Mouse (Mus musculus): ENCODE results near the gene Kmt5a. TPM values are rescaled to one million over a fixed set of nuclear protein-coding genes. Genes with fewer than 3 reads are reported as not detected.

The Kmt5a gene
- polyA plus RNA-seq, 1 experiment = 34.4 TPM

GRCm38 (mm10) chr5:124469486-124469885, 29.8 kb downstream of the Kmt5a start:
- TF ChIP-seq GATA1 (IDR thresholded peaks at IDR 0.05; ENCODE audit: low read length) = no peak
- TF ChIP-seq TAL1 (IDR thresholded peaks at IDR 0.05; ENCODE audit: low read length) = no peak
- Histone ChIP-seq H3K4me1 (ENCODE audit: control insufficient read depth) (peaks cover 5% of the 10 kb centered on the region), H3K4me3 (replicated peaks) (no peak overlapping the region), H3K36me3 (ENCODE audit: control insufficient read depth) (peaks cover 17% of the 10 kb centered on the region), H3K9me3 (ENCODE audit: control insufficient read depth, low read length) (no peaks in the 10 kb centered on the region), H3K27me3 (ENCODE audit: control insufficient read depth) (no peaks in the 10 kb centered on the region)

GRCm38 (mm10) chr5:124470591-124471171, 31.0 kb downstream of the Kmt5a start:
- peaks cover 17% of the 10 kb centered on the region for H3K36me3 ChIP-seq (ENCODE audit: control insufficient read depth)
- H3K27me3 ChIP-seq (ENCODE audit: control insufficient read depth) = no peaks in the 10 kb centered on the region
- no peak for TF ChIP-seq TAL1 (IDR thresholded peaks at IDR 0.05; ENCODE audit: low read length)
- TF ChIP-seq GATA1 (IDR thresholded peaks at IDR 0.05; ENCODE audit: low read length) = no peak
- H3K9me3 ChIP-seq (ENCODE audit: control insufficient read depth, low read length) = no peaks in the 10 kb centered on the region
- H3K4me1 ChIP-seq (ENCODE audit: control insufficient read depth) = peaks cover 11% of the 10 kb centered on the region
- H3K4me3 ChIP-seq (replicated peaks) = no peak overlapping the region

GRCm38 (mm10) chr5:124478873-124479204, 39.1 kb downstream of the Kmt5a start:
- no peaks in the 10 kb centered on the region for H3K36me3 ChIP-seq (ENCODE audit: control insufficient read depth)
- TF ChIP-seq TAL1 (IDR thresholded peaks at IDR 0.05; ENCODE audit: low read length) (no peak), GATA1 (IDR thresholded peaks at IDR 0.05; ENCODE audit: low read length) (no peak)
- no peaks in the 10 kb centered on the region for H3K27me3 ChIP-seq (ENCODE audit: control insufficient read depth)
- peaks cover 47% of the 10 kb centered on the region for H3K4me1 ChIP-seq (ENCODE audit: control insufficient read depth)
- no peaks in the 10 kb centered on the region for H3K9me3 ChIP-seq (ENCODE audit: control insufficient read depth, low read length)
- peak overlapping the region; percentile 80 for H3K4me3 ChIP-seq (replicated peaks)

GRCm38 (mm10) chr5:124480119-124480518, 40.4 kb downstream of the Kmt5a start:
- H3K4me1 ChIP-seq (ENCODE audit: control insufficient read depth) = peaks cover 55% of the 10 kb centered on the region
- peaks cover 8% of the 10 kb centered on the region for H3K36me3 ChIP-seq (ENCODE audit: control insufficient read depth)
- H3K27me3 ChIP-seq (ENCODE audit: control insufficient read depth) = no peaks in the 10 kb centered on the region
- H3K4me3 ChIP-seq (replicated peaks) = no peak overlapping the region
- TF ChIP-seq TAL1 (IDR thresholded peaks at IDR 0.05; ENCODE audit: low read length) (no peak), GATA1 (IDR thresholded peaks at IDR 0.05; ENCODE audit: low read length) (no peak)
- no peaks in the 10 kb centered on the region for H3K9me3 ChIP-seq (ENCODE audit: control insufficient read depth, low read length)

- Histone ChIP-seq H3K36me3 (ENCODE audit: control insufficient read depth) (peaks cover 18% of the 10 kb centered on the region), H3K4me3 (replicated peaks) (no peak overlapping the region), H3K27me3 (ENCODE audit: control insufficient read depth) (no peaks in the 10 kb centered on the region), H3K4me1 (ENCODE audit: control insufficient read depth) (peaks cover 46% of the 10 kb centered on the region), H3K9me3 (ENCODE audit: control insufficient read depth, low read length) (no peaks in the 10 kb centered on the region)
- no peak for TF ChIP-seq GATA1 (IDR thresholded peaks at IDR 0.05; ENCODE audit: low read length)
- no peak for TF ChIP-seq TAL1 (IDR thresholded peaks at IDR 0.05; ENCODE audit: low read length)
These were observed 42.0 kb downstream of the Kmt5a start for GRCm38 (mm10) chr5:124481714-124482113.

GRCm38 (mm10) chr5:124482436-124482965, 42.8 kb downstream of the Kmt5a start:
- Histone ChIP-seq H3K27me3 (ENCODE audit: control insufficient read depth) (no peaks in the 10 kb centered on the region), H3K4me3 (replicated peaks) (peak overlapping the region; percentile 70), H3K4me1 (ENCODE audit: control insufficient read depth) (peaks cover 42% of the 10 kb centered on the region), H3K9me3 (ENCODE audit: control insufficient read depth, low read length) (no peaks in the 10 kb centered on the region), H3K36me3 (ENCODE audit: control insufficient read depth) (peaks cover 22% of the 10 kb centered on the region)
- TF ChIP-seq GATA1 (IDR thresholded peaks at IDR 0.05; ENCODE audit: low read length) (no peak), TAL1 (IDR thresholded peaks at IDR 0.05; ENCODE audit: low read length) (no peak)

- TF ChIP-seq TAL1 (IDR thresholded peaks at IDR 0.05; ENCODE audit: low read length) = no peak
- TF ChIP-seq GATA1 (IDR thresholded peaks at IDR 0.05; ENCODE audit: low read length) = no peak
- Histone ChIP-seq H3K27me3 (ENCODE audit: control insufficient read depth) (no peaks in the 10 kb centered on the region), H3K4me3 (replicated peaks) (peak within 1 kb of the TSS; percentile 70), H3K4me1 (ENCODE audit: control insufficient read depth) (peaks cover 36% of the 10 kb centered on the region), H3K9me3 (ENCODE audit: control insufficient read depth, low read length) (no peaks in the 10 kb centered on the region), H3K36me3 (ENCODE audit: control insufficient read depth) (peaks cover 24% of the 10 kb centered on the region)
These were observed 43.4 kb downstream of the Kmt5a start, which contains the start of gene Snrnp35 for GRCm38 (mm10) chr5:124482966-124483654. Gene Snrnp35 (plus strand): TSS chr5:124483134.

- no peak for TF ChIP-seq GATA1 (IDR thresholded peaks at IDR 0.05; ENCODE audit: low read length)
- no peak for TF ChIP-seq TAL1 (IDR thresholded peaks at IDR 0.05; ENCODE audit: low read length)
- peaks cover 30% of the 10 kb centered on the region for H3K4me1 ChIP-seq (ENCODE audit: control insufficient read depth)
These were observed 44.1 kb downstream of the Kmt5a start for GRCm38 (mm10) chr5:124483655-124484396.

GRCm38 (mm10) chr5:124485654-124486053, 45.9 kb downstream of the Kmt5a start:
- no peak for TF ChIP-seq TAL1 (IDR thresholded peaks at IDR 0.05; ENCODE audit: low read length)
- TF ChIP-seq GATA1 (IDR thresholded peaks at IDR 0.05; ENCODE audit: low read length) = no peak
- no peaks in the 10 kb centered on the region for H3K27me3 ChIP-seq (ENCODE audit: control insufficient read depth)
- H3K4me1 ChIP-seq (ENCODE audit: control insufficient read depth) = peaks cover 26% of the 10 kb centered on the region
- H3K36me3 ChIP-seq (ENCODE audit: control insufficient read depth) = peaks cover 47% of the 10 kb centered on the region
- H3K9me3 ChIP-seq (ENCODE audit: control insufficient read depth, low read length) = no peaks in the 10 kb centered on the region
- no peak overlapping the region for H3K4me3 ChIP-seq (replicated peaks)

More at GRCm38 (mm10) chr5:124483655-124484396, 44.1 kb downstream of the Kmt5a start:
- H3K27me3 ChIP-seq (ENCODE audit: control insufficient read depth) = no peaks in the 10 kb centered on the region
- peak overlapping the region; percentile 70 for H3K4me3 ChIP-seq (replicated peaks)
- H3K9me3 ChIP-seq (ENCODE audit: control insufficient read depth, low read length) = no peaks in the 10 kb centered on the region
- peaks cover 30% of the 10 kb centered on the region for H3K36me3 ChIP-seq (ENCODE audit: control insufficient read depth)
